Mouse (Mus musculus) liver, embryonic 14.5 days (tissue): Measurements from ENCODE around the gene Kdm4a.

Source experiments
- CTCF ChIP-seq: IDR thresholded peaks from 2 replicates; pipeline ENCODE4 v1.5.1; 2016; ENCODE audit warnings: antibody characterized with exemption, low read depth, control low read depth
- EP300 ChIP-seq: IDR thresholded peaks from 2 replicates; pipeline ENCODE4 v1.6.1; 2016; ENCODE audit warnings: antibody characterized with exemption, low read depth

DNA sequence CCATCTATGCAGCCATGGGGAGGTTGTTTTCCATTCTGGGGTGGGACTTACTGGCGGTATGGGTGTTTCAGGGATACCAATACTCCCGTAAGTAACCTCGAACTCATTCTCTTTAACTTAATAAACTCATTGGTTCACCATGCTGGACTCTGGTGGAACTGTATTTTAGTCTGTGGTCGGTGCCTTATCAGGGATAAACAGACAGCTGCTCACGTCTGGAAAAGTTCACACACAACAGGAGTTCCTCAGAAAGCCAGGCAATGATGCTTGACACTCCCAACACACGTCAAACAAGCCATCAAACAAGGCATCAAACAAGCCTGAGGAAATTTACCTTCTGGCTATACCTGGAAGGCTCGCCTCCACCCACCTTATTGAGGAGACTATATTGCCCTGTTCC is 64.7 kb downstream of the Kdm4a start:
- TF ChIP-seq CTCF (no peak), EP300 (no peak)
